Mouse (Mus musculus) intestine, embryonic 16.5 days (tissue): ENCODE data around the gene Tnp1. TPM values are rescaled to one million over a fixed set of nuclear protein-coding genes. Genes with fewer than 3 reads are reported as not detected.

Source experiments
- ATAC-seq: fragments of 200-750 bp; cut with Nextera tagmentation; 2 replicates; pipeline ENCODE4 v1.8.0; 2017; ENCODE audit warnings: moderate TSS enrichment, moderate library complexity
- H3K27ac ChIP-seq: fragments of 300-500 bp; sonication (generic); 2 replicates; pipeline ENCODE4 v1.5.1; 2014; ENCODE audit warnings: mild to moderate bottlenecking, low read length
- H3K27me3 ChIP-seq: fragments of 300-500 bp; sonication (generic); replicated peaks from 2 replicates; pipeline ENCODE4 v1.6.1; 2014; ENCODE audit warnings: low read length, control low read depth, mixed read lengths; ENCODE audit not compliant: control insufficient read depth, insufficient read depth
- H3K36me3 ChIP-seq: fragments of 300-500 bp; sonication (generic); 2 replicates; pipeline ENCODE4 v1.6.1; 2014; ENCODE audit warnings: low read length, control low read depth; ENCODE audit not compliant: control insufficient read depth, insufficient read depth
- H3K4me1 ChIP-seq: fragments of 300-500 bp; sonication (generic); 2 replicates; pipeline ENCODE4 v1.6.1; 2014; ENCODE audit warnings: low read length, control low read depth, mixed read lengths; ENCODE audit not compliant: control insufficient read depth, insufficient read depth
- H3K4me2 ChIP-seq: fragments of 300-500 bp; sonication (generic); 2 replicates; pipeline ENCODE4 v1.6.1; 2014; ENCODE audit warnings: low read depth, low read length, control low read depth
- H3K4me3 ChIP-seq: fragments of 300-500 bp; sonication (generic); 2 replicates; pipeline ENCODE4 v1.5.1; 2014; ENCODE audit warnings: mild to moderate bottlenecking, low read length
- H3K9ac ChIP-seq: fragments of 300-500 bp; sonication (generic); 2 replicates; pipeline ENCODE4 v1.6.1; 2014; ENCODE audit warnings: low read depth, low read length
- H3K9me3 ChIP-seq: fragments of 300-500 bp; sonication (generic); 2 replicates; pipeline ENCODE4 v1.6.1; 2016; ENCODE audit warnings: low read length, control low read depth; ENCODE audit not compliant: control insufficient read depth
- WGBS: fragments of 180-500 bp; shearing (Covaris S2); extraction: QIAGEN DNeasy Blood & Tissue Kit; methylation state at CpG from one replicate; pipeline ENCODE4 v1.1.7; 2014; 5-methylcytosine and 5-hydroxymethylcytosine counted together
- polyA plus RNA-seq: library from polyadenylated mRNA; unstranded; fragments of >200 nt; fragmentation: Nextera tagmentation; extraction: Ambion mirVana; gene quantifications from 2 replicates; pipeline ENCODE4 v1.2.1, GENCODE M21; 2015

Tnp1 gene
- polyA plus RNA-seq, 1 experiment from 2014 or later, result not detected

GRCm38 (mm10) chr1:73026786-73027299, 11.1 kb upstream of the Tnp1 start:
- Histone ChIP-seq H3K4me2 (no peak overlapping the region), H3K27me3 (no peaks in the 10 kb centered on the region), H3K27ac (no peak overlapping the region), H3K9me3 (no peaks in the 10 kb centered on the region), H3K4me1 (no peaks in the 10 kb centered on the region), H3K36me3 (no peaks in the 10 kb centered on the region), H3K9ac (no peak overlapping the region), H3K4me3 (no peak overlapping the region)
- no peak for ATAC-seq
- WGBS, result 65% methylated on average over 5 of the region's 5 CpGs

GRCm38 (mm10) chr1:73026157-73026556, 10.4 kb upstream of the Tnp1 start:
- no peak overlapping the region for H3K4me3 ChIP-seq
- no peaks in the 10 kb centered on the region for H3K27me3 ChIP-seq
- no peak overlapping the region for H3K27ac ChIP-seq
- 89% methylated on average over 3 of the region's 3 CpGs for WGBS
- H3K36me3 ChIP-seq, result no peaks in the 10 kb centered on the region
- H3K9ac ChIP-seq, result no peak overlapping the region
- H3K4me1 ChIP-seq, result no peaks in the 10 kb centered on the region
- no peak overlapping the region for H3K4me2 ChIP-seq
- no peaks in the 10 kb centered on the region for H3K9me3 ChIP-seq
- ATAC-seq, result no peak

- Histone ChIP-seq H3K4me2 (no peak overlapping the region), H3K36me3 (no peaks in the 10 kb centered on the region), H3K4me1 (no peaks in the 10 kb centered on the region), H3K9me3 (no peaks in the 10 kb centered on the region), H3K9ac (no peak overlapping the region), H3K4me3 (no peak overlapping the region), H3K27me3 (no peaks in the 10 kb centered on the region), H3K27ac (no peak overlapping the region)
- 98% methylated on average over 1 of the region's 1 CpGs for WGBS
- no peak for ATAC-seq
Observed at GRCm38 (mm10) chr1:73006847-73007246, 8.9 kb downstream of the Tnp1 start.

GRCm38 (mm10) chr1:73004890-73005289, 10.8 kb downstream of the Tnp1 start:
- Histone ChIP-seq H3K4me3 (no peak overlapping the region), H3K4me1 (no peaks in the 10 kb centered on the region), H3K4me2 (no peak overlapping the region), H3K9ac (no peak overlapping the region), H3K9me3 (no peaks in the 10 kb centered on the region), H3K27ac (no peak overlapping the region), H3K36me3 (no peaks in the 10 kb centered on the region), H3K27me3 (no peaks in the 10 kb centered on the region)
- ATAC-seq, result no peak
- WGBS, result 88% methylated on average over 2 of the region's 2 CpGs

- Histone ChIP-seq H3K9ac (no peak overlapping the region), H3K27me3 (no peaks in the 10 kb centered on the region), H3K27ac (no peak overlapping the region), H3K4me1 (no peaks in the 10 kb centered on the region), H3K9me3 (no peaks in the 10 kb centered on the region), H3K4me3 (no peak overlapping the region), H3K36me3 (no peaks in the 10 kb centered on the region), H3K4me2 (no peak overlapping the region)
- 46% methylated on average over 5 of the region's 5 CpGs for WGBS
- 0 out of 2 replicates have a peak, but pooled peaks have one; percentile 48 for ATAC-seq
Observed at GRCm38 (mm10) chr1:73002637-73003036, 13.1 kb downstream of the Tnp1 start.

GRCm38 (mm10) chr1:73001961-73002360, 13.7 kb downstream of the Tnp1 start:
- no peak for ATAC-seq
- no peak overlapping the region for H3K9ac ChIP-seq
- no peaks in the 10 kb centered on the region for H3K4me1 ChIP-seq
- 78% methylated on average over 5 of the region's 5 CpGs for WGBS
- H3K36me3 ChIP-seq, result no peaks in the 10 kb centered on the region
- no peak overlapping the region for H3K27ac ChIP-seq
- no peaks in the 10 kb centered on the region for H3K9me3 ChIP-seq
- H3K4me3 ChIP-seq, result no peak overlapping the region
- H3K4me2 ChIP-seq, result no peak overlapping the region
- no peaks in the 10 kb centered on the region for H3K27me3 ChIP-seq

- H3K27me3 ChIP-seq, result no peaks in the 10 kb centered on the region
- H3K4me3 ChIP-seq, result no peak overlapping the region
- no peaks in the 10 kb centered on the region for H3K9me3 ChIP-seq
- no peak overlapping the region for H3K4me2 ChIP-seq
- H3K27ac ChIP-seq, result no peak overlapping the region
- no peak for ATAC-seq
- H3K9ac ChIP-seq, result no peak overlapping the region
- 90% methylated on average over 5 of the region's 5 CpGs for WGBS
- H3K4me1 ChIP-seq, result no peaks in the 10 kb centered on the region
- no peaks in the 10 kb centered on the region for H3K36me3 ChIP-seq
Observed at GRCm38 (mm10) chr1:72994751-72995528, 20.8 kb downstream of the Tnp1 start.

GRCm38 (mm10) chr1:72992944-72993464, 22.7 kb downstream of the Tnp1 start:
- H3K9me3 ChIP-seq, result no peaks in the 10 kb centered on the region
- no peaks in the 10 kb centered on the region for H3K27me3 ChIP-seq
- H3K4me3 ChIP-seq, result no peak overlapping the region
- no peaks in the 10 kb centered on the region for H3K4me1 ChIP-seq
- no peak overlapping the region for H3K9ac ChIP-seq
- 73% methylated on average over 2 of the region's 2 CpGs for WGBS
- H3K27ac ChIP-seq, result no peak overlapping the region
- no peak overlapping the region for H3K4me2 ChIP-seq
- ATAC-seq, result no peak
- no peaks in the 10 kb centered on the region for H3K36me3 ChIP-seq

- no peaks in the 10 kb centered on the region for H3K9me3 ChIP-seq
- H3K4me3 ChIP-seq, result no peak overlapping the region
- H3K36me3 ChIP-seq, result no peaks in the 10 kb centered on the region
- no peak for ATAC-seq
- no peak overlapping the region for H3K9ac ChIP-seq
- 39% methylated on average over 2 of the region's 2 CpGs for WGBS
- H3K4me2 ChIP-seq, result no peak overlapping the region
- no peaks in the 10 kb centered on the region for H3K4me1 ChIP-seq
- no peaks in the 10 kb centered on the region for H3K27me3 ChIP-seq
- no peak overlapping the region for H3K27ac ChIP-seq
Observed at GRCm38 (mm10) chr1:72992209-72992608, 23.5 kb downstream of the Tnp1 start.
